Mouse (Mus musculus): Measurements from ENCODE around the gene Ssbp1. TPM values are rescaled to one million over a fixed set of nuclear protein-coding genes. Genes with fewer than 3 reads are reported as not detected.
A peak's percentile ranks its signal among the peaks of the same experiment; 100 is the strongest.

Ssbp1 gene
- 171 and 178 TPM in 2 replicates for polyA plus RNA-seq (2015; fragmentation: Nextera tagmentation; extraction: Ambion mirVana)

DNA sequence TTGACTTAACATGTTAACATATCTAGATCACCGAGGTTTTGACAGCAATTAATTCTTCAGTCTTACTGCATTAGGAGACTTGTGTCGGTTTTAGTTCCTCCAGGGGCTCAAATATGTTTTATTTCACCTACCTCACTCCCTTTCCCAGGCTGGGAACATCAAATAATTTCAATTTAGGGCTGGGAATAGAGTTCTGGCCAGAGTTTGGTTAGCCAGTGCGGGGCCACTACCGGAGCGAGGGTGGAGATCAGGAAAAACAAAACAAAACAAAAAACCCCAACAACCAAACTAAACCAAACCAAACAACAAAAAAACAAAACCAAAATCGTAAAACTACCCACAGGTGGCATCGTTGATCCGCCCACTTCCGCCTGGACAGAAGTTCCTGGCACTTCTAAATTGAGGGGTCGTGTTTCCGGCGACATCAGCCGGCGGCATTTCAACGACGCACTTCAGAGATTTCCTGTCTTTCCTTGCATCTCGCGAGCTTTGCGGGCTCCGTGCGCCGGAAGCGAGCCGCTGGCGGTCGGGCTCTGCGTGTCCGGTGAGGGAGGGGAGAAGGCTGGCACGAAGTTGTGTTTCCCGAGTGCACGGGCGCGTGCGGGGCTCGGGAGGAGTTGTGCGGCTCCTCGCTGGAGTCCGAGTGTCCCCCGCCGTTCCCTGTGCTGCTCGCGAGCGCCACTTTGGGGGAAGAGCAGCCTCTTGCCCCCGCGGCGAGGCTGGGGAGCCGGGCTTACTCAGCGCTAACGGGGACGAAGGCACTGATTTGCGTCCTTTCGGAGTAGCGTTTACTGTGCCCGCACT lies at the start of gene Ssbp1:
Gene Ssbp1, plus strand, starts transcription at position 437 of the 804 bp plus-strand sequence.
- H3K9ac ChIP-seq = peak within 1 kb of the TSS; percentile 91
- ATAC-seq (replicated peaks; ENCODE audit: low FRiP score) = peak; percentile 98
- peaks cover 3% of the 10 kb centered on the region; the same call in 1 of the 2 replicates for H3K27me3 ChIP-seq
- H3K4me1 ChIP-seq = peaks cover 11% of the 10 kb centered on the region
- H3K27ac ChIP-seq = peak within 1 kb of the TSS; percentile 98
- peak within 1 kb of the TSS; percentile 68 for H3K4me2 ChIP-seq
- H3K36me3 ChIP-seq = peaks cover 29% of the 10 kb centered on the region
- 1% methylated on average over 54 of the region's 54 CpGs for WGBS
- no peaks in the 10 kb centered on the region for H3K9me3 ChIP-seq (replicated peaks)
- peak within 1 kb of the TSS; percentile 83 for H3K4me3 ChIP-seq (replicated peaks)

DNA sequence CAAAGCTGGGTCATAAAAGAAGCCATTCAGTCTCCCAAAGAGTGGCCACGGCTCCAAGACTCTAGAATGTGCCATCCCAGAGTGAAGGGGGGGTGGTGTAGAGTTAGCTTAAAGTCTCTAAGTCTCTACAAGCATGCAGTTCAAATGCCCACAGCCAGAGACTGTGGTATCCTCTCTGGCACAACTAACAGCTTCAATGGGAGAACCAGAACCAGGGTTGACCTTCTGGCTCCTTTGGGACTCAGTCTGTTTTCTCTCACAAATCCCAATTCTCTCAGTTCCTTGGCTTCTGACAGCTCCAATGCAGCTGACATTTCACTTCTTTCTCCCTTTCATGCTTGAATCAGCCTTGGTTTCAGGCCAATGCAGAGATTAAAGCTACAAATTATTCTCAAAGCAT lies 48.1 kb upstream of the Ssbp1 start:
- Histone ChIP-seq H3K36me3 (peaks cover 7% of the 10 kb centered on the region; the same call in 1 of the 2 replicates), H3K4me1 (no peaks in the 10 kb centered on the region), H3K9ac (no peak overlapping the region), H3K27ac (no peak overlapping the region), H3K4me3 (replicated peaks) (no peak overlapping the region), H3K27me3 (no peaks in the 10 kb centered on the region), H3K9me3 (replicated peaks) (no peaks in the 10 kb centered on the region), H3K4me2 (no peak overlapping the region)
- no peak for ATAC-seq (replicated peaks; ENCODE audit: low FRiP score)
- 81% methylated on average over 1 of the region's 1 CpGs for WGBS

DNA sequence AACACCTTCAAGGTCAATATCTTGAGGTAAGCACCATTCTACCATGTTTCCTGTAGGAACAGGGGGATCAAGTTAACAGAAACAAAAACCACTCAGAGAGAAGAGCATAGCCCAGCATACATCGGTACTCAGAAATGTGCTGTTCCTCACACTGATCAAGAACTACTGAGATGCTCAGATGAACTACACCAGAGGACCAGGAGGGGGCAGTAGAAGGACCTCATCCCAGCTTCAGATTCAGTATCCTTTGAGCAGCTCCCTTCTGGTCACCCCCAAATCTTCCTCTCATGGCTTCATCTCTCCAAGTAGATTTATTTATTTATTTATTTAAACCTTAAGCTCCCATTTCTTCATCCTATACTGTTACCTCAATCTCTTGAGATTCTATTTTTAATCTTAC lies 47.4 kb upstream of the Ssbp1 start:
- no peak overlapping the region for H3K4me3 ChIP-seq (replicated peaks)
- peak; percentile 25; the same call in 1 of the 2 replicates for ATAC-seq (replicated peaks; ENCODE audit: low FRiP score)
- 39% methylated on average over 1 of the region's 1 CpGs for WGBS
- peaks cover 5% of the 10 kb centered on the region; the same call in 1 of the 2 replicates for H3K36me3 ChIP-seq
- no peaks in the 10 kb centered on the region for H3K27me3 ChIP-seq
- H3K4me1 ChIP-seq = no peaks in the 10 kb centered on the region
- no peak overlapping the region for H3K9ac ChIP-seq
- no peaks in the 10 kb centered on the region for H3K9me3 ChIP-seq (replicated peaks)
- H3K27ac ChIP-seq = no peak overlapping the region
- H3K4me2 ChIP-seq = no peak overlapping the region

DNA sequence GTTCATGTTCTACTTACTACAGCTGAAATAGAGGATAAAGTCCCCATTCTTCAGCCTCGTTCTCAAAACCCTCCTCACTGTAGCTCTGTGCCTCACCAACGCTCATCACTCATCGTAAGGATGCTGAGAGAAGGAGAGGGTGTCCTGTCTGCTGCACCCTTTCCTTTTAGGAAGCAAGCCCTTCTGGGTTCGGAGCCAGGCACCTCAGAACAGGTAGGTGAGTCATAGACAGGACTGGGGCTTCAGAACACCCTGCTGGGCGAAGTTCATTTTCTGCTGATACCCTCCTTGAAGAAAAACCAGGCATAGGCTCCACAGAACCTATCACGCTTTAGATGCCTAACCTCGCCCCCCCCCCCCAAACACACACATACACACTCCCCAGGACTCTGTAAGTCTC lies 43.7 kb upstream of the Ssbp1 start:
- no peak for ATAC-seq (replicated peaks; ENCODE audit: low FRiP score)
- H3K36me3 ChIP-seq = no peaks in the 10 kb centered on the region
- H3K4me3 ChIP-seq (replicated peaks) = no peak overlapping the region
- WGBS = 92% methylated on average over 7 of the region's 7 CpGs
- peaks cover 5% of the 10 kb centered on the region; the same call in 1 of the 2 replicates for H3K4me1 ChIP-seq
- H3K27ac ChIP-seq = no peak overlapping the region
- H3K9ac ChIP-seq = no peak overlapping the region
- H3K4me2 ChIP-seq = no peak overlapping the region
- no peaks in the 10 kb centered on the region for H3K27me3 ChIP-seq
- H3K9me3 ChIP-seq (replicated peaks) = no peaks in the 10 kb centered on the region

DNA sequence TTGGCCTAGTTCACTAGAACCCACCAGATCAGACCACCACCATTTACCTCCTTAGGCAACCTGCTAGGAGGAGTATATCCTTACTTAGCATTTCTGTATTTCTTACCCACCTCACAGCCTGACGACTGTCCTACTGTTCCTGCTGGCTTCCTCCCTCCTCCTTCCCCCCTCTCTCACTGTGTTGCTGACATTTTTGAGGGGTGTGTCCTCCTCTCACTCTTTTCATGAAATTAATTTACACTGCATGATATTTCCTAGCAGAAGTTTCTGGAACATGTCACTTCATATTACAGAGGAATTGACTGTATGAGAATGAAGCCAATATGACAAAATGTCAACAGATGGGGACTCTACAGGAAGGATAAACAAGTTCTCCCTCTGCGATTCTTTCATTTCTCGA lies 42.5 kb upstream of the Ssbp1 start:
- Histone ChIP-seq H3K4me3 (replicated peaks) (no peak overlapping the region), H3K9me3 (replicated peaks) (no peaks in the 10 kb centered on the region), H3K9ac (no peak overlapping the region), H3K27me3 (no peaks in the 10 kb centered on the region), H3K27ac (no peak overlapping the region), H3K36me3 (no peaks in the 10 kb centered on the region), H3K4me1 (peaks cover 5% of the 10 kb centered on the region; the same call in 1 of the 2 replicates), H3K4me2 (no peak overlapping the region)
- WGBS = 76% methylated on average over 3 of the region's 3 CpGs
- no peak for ATAC-seq (replicated peaks; ENCODE audit: low FRiP score)

DNA sequence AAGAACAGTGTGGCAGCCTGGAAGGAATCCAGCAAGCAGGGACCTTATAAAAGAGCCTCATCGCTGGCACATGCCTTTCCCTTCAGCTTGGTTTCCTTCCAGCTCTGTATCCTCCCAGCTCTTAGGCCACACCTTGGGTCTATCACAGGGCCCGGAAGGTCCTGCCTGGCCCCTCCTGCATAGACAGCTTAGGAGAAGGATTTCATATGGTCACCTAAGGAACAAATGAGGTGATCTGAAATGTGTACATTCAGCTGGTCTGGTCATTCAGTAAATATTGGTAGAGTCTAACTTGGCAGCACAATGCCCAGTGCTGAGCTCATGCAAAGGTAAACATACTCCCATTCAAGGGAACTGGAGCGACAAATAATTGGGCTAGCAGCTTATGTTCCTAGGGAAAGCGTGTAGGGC lies 41.6 kb upstream of the Ssbp1 start:
- 74% methylated on average over 4 of the region's 4 CpGs for WGBS
- H3K4me3 ChIP-seq (replicated peaks) = no peak overlapping the region
- ATAC-seq (replicated peaks; ENCODE audit: low FRiP score) = 0 out of 2 replicates have a peak, but pooled peaks have one; percentile 38

DNA sequence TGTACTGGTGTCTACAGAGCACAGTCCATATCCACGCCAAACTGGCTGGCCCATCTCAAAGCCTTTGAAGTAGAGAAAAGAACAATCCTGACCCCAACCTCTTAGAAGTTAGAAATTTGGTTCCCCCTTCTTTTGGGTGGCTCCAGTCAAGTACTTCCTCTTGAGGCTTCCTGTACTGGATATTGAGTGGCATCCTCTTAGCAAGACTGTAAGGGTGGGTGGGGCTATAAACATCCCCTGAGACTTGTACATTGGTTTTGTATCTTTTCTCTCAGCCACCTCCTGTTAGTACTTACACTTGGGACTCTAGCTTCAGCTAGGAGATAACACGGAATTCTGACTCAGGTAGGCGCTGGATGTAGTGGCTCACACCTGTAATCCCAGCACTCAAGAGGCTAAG lies 40.9 kb upstream of the Ssbp1 start:
- peaks cover 17% of the 10 kb centered on the region for H3K4me1 ChIP-seq
- no peak overlapping the region for H3K9ac ChIP-seq
- H3K27me3 ChIP-seq = no peaks in the 10 kb centered on the region
- no peak overlapping the region for H3K4me2 ChIP-seq
- H3K9me3 ChIP-seq (replicated peaks) = no peaks in the 10 kb centered on the region
- WGBS = 90% methylated on average over 3 of the region's 3 CpGs
- ATAC-seq (replicated peaks; ENCODE audit: low FRiP score) = no peak
- no peak overlapping the region for H3K27ac ChIP-seq
- no peak overlapping the region for H3K4me3 ChIP-seq (replicated peaks)
- no peaks in the 10 kb centered on the region for H3K36me3 ChIP-seq

More for the DNA sequence above, 41.6 kb upstream of the Ssbp1 start:
- no peak overlapping the region for H3K27ac ChIP-seq
- H3K9me3 ChIP-seq (replicated peaks) = no peaks in the 10 kb centered on the region
- no peak overlapping the region for H3K4me2 ChIP-seq
- H3K36me3 ChIP-seq = no peaks in the 10 kb centered on the region
- no peaks in the 10 kb centered on the region for H3K27me3 ChIP-seq
- no peak overlapping the region for H3K9ac ChIP-seq
- H3K4me1 ChIP-seq = peaks cover 10% of the 10 kb centered on the region

DNA sequence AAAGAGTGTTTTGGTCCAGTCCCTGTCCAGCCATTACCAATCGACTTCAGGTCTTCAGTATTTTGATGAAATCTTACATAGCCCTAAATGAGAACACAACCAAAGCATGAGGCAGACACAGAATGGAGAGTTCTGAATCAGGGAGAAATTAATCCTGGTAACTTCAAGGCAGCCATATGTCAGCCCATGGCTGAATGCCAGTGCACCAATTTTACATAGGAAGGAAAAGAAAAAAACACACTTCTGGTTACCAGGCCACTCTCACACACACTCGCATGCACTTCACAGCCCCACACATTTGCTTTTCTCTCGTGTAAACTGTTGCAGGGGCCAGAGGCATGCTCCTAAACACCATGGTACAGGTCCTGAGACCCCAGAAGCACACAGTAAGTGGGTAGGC lies 40.3 kb upstream of the Ssbp1 start:
- Histone ChIP-seq H3K9ac (no peak overlapping the region), H3K27ac (no peak overlapping the region)
- WGBS = 82% methylated on average over 3 of the region's 3 CpGs

DNA sequence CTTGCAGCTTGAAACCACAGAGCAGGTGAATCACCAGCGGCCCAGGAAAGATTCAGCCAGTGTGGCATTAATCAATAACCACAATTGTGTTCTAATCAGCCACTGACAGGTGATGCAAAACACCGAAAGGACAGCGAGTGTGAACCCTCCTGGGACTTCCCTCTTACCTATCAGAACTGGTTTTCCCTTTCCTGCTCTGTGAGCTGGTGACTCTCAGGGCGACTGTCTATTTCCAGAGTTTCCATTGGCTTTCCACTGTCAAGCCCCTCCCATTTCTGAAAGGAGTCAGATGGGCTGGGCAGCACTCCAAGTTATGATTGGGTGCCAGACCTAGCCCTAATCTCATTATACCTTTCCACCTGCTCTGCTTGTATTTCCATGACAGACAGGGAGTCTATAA lies 39.8 kb upstream of the Ssbp1 start:
- Histone ChIP-seq H3K4me1 (peaks cover 20% of the 10 kb centered on the region), H3K27me3 (no peaks in the 10 kb centered on the region), H3K36me3 (no peaks in the 10 kb centered on the region), H3K9ac (no peak overlapping the region), H3K4me2 (no peak overlapping the region), H3K4me3 (replicated peaks) (no peak overlapping the region), H3K9me3 (replicated peaks) (no peaks in the 10 kb centered on the region), H3K27ac (no peak overlapping the region)
- 66% methylated on average over 4 of the region's 4 CpGs for WGBS
- no peak for ATAC-seq (replicated peaks; ENCODE audit: low FRiP score)

More for the DNA sequence above, 40.3 kb upstream of the Ssbp1 start:
- Histone ChIP-seq H3K9me3 (replicated peaks) (no peaks in the 10 kb centered on the region), H3K27me3 (no peaks in the 10 kb centered on the region), H3K36me3 (no peaks in the 10 kb centered on the region), H3K4me2 (no peak overlapping the region), H3K4me1 (peaks cover 17% of the 10 kb centered on the region), H3K4me3 (replicated peaks) (no peak overlapping the region)
- no peak for ATAC-seq (replicated peaks; ENCODE audit: low FRiP score)

DNA sequence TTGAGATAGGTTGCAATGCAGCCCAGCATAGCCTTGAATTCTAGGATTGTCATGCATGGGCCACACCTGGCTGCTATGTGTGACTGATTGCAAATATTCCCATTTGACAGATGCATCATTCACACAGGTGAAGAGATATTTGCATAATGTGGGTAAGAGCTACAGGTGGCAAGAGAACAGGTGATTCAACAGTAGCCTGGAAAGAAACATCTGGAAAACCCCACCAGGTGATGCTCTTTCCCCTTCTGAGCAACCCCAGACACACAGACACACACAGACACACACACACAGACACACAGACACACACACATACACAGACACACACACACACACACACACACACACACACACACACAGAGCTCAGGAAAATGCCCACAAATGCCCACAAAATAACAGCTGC lies 39.3 kb upstream of the Ssbp1 start:
- peaks cover 21% of the 10 kb centered on the region for H3K4me1 ChIP-seq
- no peak for ATAC-seq (replicated peaks; ENCODE audit: low FRiP score)
- H3K9ac ChIP-seq = no peak overlapping the region
- H3K4me3 ChIP-seq (replicated peaks) = no peak overlapping the region
- no peak overlapping the region for H3K4me2 ChIP-seq
- no peaks in the 10 kb centered on the region for H3K27me3 ChIP-seq
- no peaks in the 10 kb centered on the region for H3K9me3 ChIP-seq (replicated peaks)
- no peak overlapping the region for H3K27ac ChIP-seq
- no peaks in the 10 kb centered on the region for H3K36me3 ChIP-seq

DNA sequence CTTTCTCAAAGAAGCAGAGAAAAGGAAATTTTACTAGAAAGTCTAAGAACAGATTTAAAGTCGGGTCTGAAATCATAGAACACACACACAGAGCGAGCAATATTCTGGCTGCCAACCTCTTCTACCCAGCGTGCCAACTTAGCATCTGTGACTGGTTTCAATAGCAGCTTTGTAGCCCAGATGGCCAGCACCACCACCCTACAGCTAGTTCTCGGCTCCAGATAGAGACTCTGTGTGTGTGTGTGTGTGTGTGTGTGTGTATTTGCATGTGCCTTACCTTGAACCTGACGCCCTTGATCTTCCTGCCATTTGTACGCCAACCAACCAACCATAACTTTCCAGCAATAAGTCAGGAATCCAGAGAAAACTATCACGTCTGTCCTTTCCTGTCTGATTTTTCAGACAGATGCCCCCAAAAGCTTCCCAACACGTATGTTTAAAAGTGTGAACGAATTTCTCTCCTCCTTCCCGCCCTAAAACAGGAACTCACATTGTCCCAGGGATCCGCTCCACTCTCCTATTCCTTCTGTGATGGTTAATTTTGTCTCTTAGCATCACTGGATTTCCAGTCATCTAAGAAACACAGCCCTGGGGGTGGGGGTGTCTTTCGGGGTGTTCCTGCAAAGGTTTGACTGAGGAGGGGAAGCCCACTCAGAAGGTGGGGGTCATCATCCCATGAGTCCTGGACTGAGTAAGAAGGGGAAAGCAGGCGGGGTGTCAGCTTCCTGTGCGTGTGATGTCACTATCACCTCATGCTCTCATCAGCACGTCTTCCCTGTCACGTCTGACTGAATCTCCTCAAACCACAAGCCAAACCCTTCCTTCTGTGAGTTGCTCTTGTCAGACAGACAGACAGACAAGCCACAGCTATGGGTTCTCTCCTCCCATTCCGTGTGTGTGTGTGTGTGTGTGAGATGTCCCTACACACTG lies 38.5 kb upstream of the Ssbp1 start:
- no peak overlapping the region for H3K4me3 ChIP-seq (replicated peaks)
- H3K36me3 ChIP-seq = no peaks in the 10 kb centered on the region
- H3K27me3 ChIP-seq = peaks cover 6% of the 10 kb centered on the region; the same call in 1 of the 2 replicates
- H3K4me2 ChIP-seq = no peak overlapping the region
- 86% methylated on average over 17 of the region's 17 CpGs for WGBS
- ATAC-seq (replicated peaks; ENCODE audit: low FRiP score) = no peak
- no peak overlapping the region for H3K9ac ChIP-seq
- H3K4me1 ChIP-seq = peaks cover 21% of the 10 kb centered on the region
- no peaks in the 10 kb centered on the region for H3K9me3 ChIP-seq (replicated peaks)
- no peak overlapping the region for H3K27ac ChIP-seq

DNA sequence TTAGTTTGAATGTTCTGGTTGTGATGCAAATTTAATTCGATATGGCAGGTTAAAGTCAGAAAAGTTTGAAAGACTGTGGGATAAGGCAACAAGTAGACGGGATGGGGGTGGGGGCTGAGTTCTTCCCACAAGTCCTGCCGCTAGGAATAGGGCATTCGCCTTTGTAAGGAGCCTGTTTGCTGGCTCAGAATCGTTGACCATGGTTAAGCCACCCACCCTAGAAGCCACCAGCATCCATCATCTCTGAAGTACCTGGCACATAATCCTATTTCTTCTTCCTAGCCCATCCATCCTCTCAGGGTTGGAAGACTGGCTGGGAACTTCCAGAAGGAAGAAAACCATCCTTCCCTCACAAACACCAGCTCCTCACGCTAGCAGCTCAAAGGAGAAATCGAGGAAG lies 36.5 kb upstream of the Ssbp1 start:
- peaks cover 14% of the 10 kb centered on the region; the same call in 1 of the 2 replicates for H3K27me3 ChIP-seq

More for the DNA sequence above, 36.5 kb upstream of the Ssbp1 start:
- 9% methylated on average over 7 of the region's 7 CpGs for WGBS
- ATAC-seq (replicated peaks; ENCODE audit: low FRiP score) = no peak
- no peaks in the 10 kb centered on the region for H3K9me3 ChIP-seq (replicated peaks)
- peak overlapping the region; percentile 88 for H3K4me3 ChIP-seq (replicated peaks)
- peaks cover 22% of the 10 kb centered on the region for H3K4me1 ChIP-seq
- peak overlapping the region; percentile 74 for H3K9ac ChIP-seq
- H3K4me2 ChIP-seq = peak overlapping the region; percentile 90
- H3K36me3 ChIP-seq = no peaks in the 10 kb centered on the region
- no peak overlapping the region; the same call in 1 of the 2 replicates for H3K27ac ChIP-seq

Data from kidney, embryonic 15.5 days (tissue).